Mouse (Mus musculus): ENCODE measurements at regions not wholly inside any gene's neighbourhood (a gene's known extent, or its start where the extent isn't known, plus 50 kb on each side); places are given as distances from the start of the nearest gene placed in this dataset.

DNA sequence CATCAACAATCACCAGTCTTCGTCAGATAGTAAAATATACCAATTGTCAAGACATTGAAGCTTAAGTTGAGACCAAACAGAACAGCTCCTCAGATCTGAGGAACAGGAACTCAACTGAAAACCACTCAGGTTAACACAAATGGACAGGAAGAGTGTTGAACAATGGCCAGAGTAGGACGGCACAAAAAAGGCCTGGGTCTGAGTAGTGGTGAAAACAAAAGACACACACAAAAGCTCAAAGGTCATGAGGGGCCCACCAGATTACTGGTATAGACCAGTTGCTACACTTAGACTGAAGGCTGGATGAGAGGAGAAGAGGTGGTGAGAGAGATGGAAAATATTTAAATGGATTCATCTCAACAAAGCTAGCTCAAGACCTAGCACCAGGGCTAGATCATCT, 302.8 kb downstream of the Gm11361 start:
- Histone ChIP-seq H3K27ac (ENCODE audit: low read depth) (no peak overlapping the region), H3K9me3 (ENCODE audit: low read length) (no peaks in the 10 kb centered on the region), H3K9ac (replicated peaks) (no peak overlapping the region), H3K4me1 (ENCODE audit: insufficient read depth) (no peaks in the 10 kb centered on the region), H3K36me3 (replicated peaks; ENCODE audit: insufficient read depth, low read length) (no peaks in the 10 kb centered on the region), H3K27me3 (ENCODE audit: insufficient read depth, low read length) (no peaks in the 10 kb centered on the region), H3K4me2 (ENCODE audit: low read depth, low read length) (no peak overlapping the region), H3K4me3 (ENCODE audit: low read depth, low read length) (no peak overlapping the region)
- TF ChIP-seq EP300 (IDR thresholded peaks at IDR 0.05; ENCODE audit: low read depth), result no peak
- no peak for TF ChIP-seq CTCF (IDR thresholded peaks at IDR 0.05; ENCODE audit: low read depth)
- DNase-seq (no peak), ATAC-seq (no peak)
- WGBS (ENCODE audit: insufficient replicate concordance), result 69% methylated on average over 2 of the region's 2 CpGs

DNA sequence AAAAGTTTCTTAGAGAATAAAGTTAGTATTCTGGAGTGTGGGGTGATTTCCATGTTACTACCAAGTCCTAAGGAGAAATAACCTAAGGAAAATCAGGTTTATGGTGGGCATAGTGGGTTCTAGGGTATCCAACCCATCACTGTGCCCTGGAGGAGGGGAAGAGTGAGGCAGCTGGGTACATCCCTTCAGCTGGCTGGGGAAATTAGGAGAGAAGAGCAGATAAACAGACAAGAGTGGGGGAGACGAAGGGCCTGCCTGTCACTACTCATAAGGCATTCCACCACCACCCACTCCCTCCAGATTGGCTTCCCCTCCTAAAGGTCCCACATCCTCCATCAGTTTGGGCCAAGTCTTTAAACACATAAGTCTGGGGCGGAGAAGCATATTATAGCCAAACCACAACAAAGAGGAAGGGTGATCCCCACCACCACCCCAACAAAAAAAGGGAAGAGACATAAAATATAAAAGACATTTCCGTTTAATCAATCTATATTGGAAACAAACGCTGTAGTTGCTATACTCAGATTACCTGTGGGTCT, 299.8 kb downstream of the Gm11361 start:
- Histone ChIP-seq H3K4me2 (ENCODE audit: low read depth, low read length) (no peak overlapping the region), H3K9me3 (ENCODE audit: low read length) (no peaks in the 10 kb centered on the region), H3K27ac (ENCODE audit: low read depth) (no peak overlapping the region), H3K4me1 (ENCODE audit: insufficient read depth) (no peaks in the 10 kb centered on the region; the same call in 1 of the 2 replicates), H3K4me3 (ENCODE audit: low read depth, low read length) (no peak overlapping the region), H3K9ac (replicated peaks) (no peak overlapping the region), H3K36me3 (replicated peaks; ENCODE audit: insufficient read depth, low read length) (no peaks in the 10 kb centered on the region), H3K27me3 (ENCODE audit: insufficient read depth, low read length) (no peaks in the 10 kb centered on the region)
- TF ChIP-seq CTCF (IDR thresholded peaks at IDR 0.05; ENCODE audit: low read depth), result no peak
- no peak for TF ChIP-seq EP300 (IDR thresholded peaks at IDR 0.05; ENCODE audit: low read depth)
- ATAC-seq (no peak), DNase-seq (no peak)
- WGBS (ENCODE audit: insufficient replicate concordance), result 37% methylated on average over 4 of the region's 4 CpGs

DNA sequence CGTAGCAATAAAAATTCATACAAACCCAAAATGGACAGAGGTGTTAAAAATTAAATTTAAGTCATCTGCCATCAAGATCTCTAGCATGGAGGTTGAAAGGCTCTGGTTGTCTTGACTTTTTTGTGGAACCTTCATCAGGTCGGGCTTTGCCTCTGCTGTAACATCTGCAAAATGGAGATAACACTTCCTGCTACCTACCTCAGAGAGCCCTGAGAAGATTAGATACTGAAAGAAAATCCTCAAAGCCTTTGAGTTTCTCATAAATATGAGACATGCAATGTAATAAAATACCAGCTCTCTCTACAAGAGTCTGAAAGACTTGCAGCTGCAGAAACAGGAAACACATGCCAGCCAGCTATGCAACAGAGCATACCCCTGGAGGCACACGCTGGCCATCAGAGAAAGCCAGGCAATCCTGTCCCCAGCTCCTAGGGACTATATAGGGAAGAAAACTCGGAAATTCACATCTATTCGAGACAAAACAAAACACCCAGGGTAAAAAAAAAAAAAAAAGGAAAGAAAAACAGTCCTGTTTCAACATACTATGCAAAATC, 299.1 kb downstream of the Gm11361 start:
- Histone ChIP-seq H3K4me3 (ENCODE audit: low read depth, low read length) (no peak overlapping the region), H3K27me3 (ENCODE audit: insufficient read depth, low read length) (no peaks in the 10 kb centered on the region), H3K9ac (replicated peaks) (no peak overlapping the region), H3K27ac (ENCODE audit: low read depth) (no peak overlapping the region), H3K36me3 (replicated peaks; ENCODE audit: insufficient read depth, low read length) (no peaks in the 10 kb centered on the region), H3K9me3 (ENCODE audit: low read length) (no peaks in the 10 kb centered on the region), H3K4me1 (ENCODE audit: insufficient read depth) (no peaks in the 10 kb centered on the region; the same call in 1 of the 2 replicates), H3K4me2 (ENCODE audit: low read depth, low read length) (no peak overlapping the region)
- peak; percentile 72 for TF ChIP-seq EP300 (IDR thresholded peaks at IDR 0.05; ENCODE audit: low read depth)
- TF ChIP-seq CTCF (IDR thresholded peaks at IDR 0.05; ENCODE audit: low read depth), result no peak
- DNase-seq, result no peak
- WGBS (ENCODE audit: insufficient replicate concordance), result 35% methylated on average over 5 of the region's 5 CpGs
- peak; percentile 21; the same call in 1 of the 2 replicates for ATAC-seq

DNA sequence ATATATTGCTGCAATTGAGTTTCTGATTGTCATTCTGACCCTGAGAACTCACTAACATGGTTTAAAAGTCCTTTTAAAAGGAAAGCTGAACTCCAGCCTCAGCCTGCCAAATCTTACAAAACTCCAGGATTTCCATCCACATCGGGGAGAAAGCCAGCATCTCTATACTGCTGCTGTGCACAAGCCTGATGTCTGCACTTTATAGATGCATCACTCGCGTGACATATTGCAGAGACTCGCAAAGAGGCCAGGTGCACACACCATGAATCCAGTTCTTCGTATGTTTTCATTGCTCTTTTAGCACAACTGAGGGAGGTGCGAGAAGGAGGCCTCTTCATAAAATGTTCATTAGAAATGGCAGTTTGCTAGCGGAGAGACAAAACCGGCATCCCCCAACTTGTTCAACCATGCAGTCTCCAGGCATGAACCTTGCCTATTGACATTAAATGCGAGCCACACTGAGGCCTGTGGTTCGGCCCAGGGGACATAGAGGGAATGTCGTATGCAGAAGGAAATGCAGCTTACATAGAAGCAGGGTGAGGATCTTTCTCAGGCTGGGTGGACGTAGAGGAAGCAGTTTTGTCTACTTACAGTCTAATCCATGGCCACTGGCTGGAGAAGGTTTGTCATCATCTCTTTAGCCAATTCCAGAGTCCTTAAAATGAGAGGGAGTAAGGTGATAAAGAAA, 297.0 kb downstream of the Gm11361 start:
- no peak for DNase-seq
- ATAC-seq, result no peak
- Histone ChIP-seq H3K36me3 (replicated peaks; ENCODE audit: insufficient read depth, low read length) (no peaks in the 10 kb centered on the region), H3K27me3 (ENCODE audit: insufficient read depth, low read length) (no peaks in the 10 kb centered on the region), H3K9ac (replicated peaks) (no peak overlapping the region), H3K4me2 (ENCODE audit: low read depth, low read length) (no peak overlapping the region), H3K4me1 (ENCODE audit: insufficient read depth) (no peaks in the 10 kb centered on the region; the same call in 1 of the 2 replicates), H3K27ac (ENCODE audit: low read depth) (no peak overlapping the region), H3K4me3 (ENCODE audit: low read depth, low read length) (no peak overlapping the region), H3K9me3 (ENCODE audit: low read length) (no peaks in the 10 kb centered on the region)
- no peak for TF ChIP-seq CTCF (IDR thresholded peaks at IDR 0.05; ENCODE audit: low read depth)
- no peak for TF ChIP-seq EP300 (IDR thresholded peaks at IDR 0.05; ENCODE audit: low read depth)
- WGBS (ENCODE audit: insufficient replicate concordance), result 87% methylated on average over 12 of the region's 12 CpGs

DNA sequence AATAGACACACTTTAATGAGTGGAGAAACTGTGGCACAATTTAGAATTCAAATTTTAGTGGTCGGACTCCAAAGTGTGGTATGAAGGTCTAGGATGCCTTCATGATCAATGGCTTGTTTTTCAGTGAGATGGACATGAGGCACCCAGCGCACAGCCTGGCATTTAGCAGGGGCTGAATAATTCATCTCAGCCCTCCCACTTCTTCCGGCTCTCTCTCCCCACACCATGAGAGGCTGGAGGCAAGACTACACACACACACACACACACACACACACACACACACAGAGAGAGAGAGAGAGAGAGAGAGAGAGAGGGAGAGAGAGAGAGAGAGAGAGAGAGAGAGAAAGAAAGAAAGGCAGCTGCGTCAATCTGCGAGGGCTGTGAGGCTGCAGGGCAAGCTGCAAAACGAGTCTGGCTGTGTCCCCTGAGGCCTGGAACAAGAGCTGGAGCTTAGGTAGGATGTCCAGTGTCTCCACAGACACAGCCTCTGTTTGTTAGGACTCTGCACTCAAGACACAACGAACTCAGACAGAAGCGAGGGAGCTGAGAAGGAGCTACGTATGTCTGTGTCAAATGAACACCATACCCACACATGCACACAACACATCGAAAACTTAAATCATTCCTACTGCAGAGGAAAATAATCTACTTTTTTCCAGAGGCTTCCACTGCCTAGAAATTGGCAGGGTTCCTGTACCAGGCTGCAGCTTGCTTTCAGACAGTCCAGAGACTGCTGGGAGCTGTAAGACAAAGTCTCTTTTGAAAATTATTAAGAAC, 295.8 kb downstream of the Gm11361 start:
- ATAC-seq, result no peak
- Histone ChIP-seq H3K4me3 (ENCODE audit: low read depth, low read length) (no peak overlapping the region), H3K9me3 (ENCODE audit: low read length) (no peaks in the 10 kb centered on the region), H3K4me2 (ENCODE audit: low read depth, low read length) (no peak overlapping the region), H3K9ac (replicated peaks) (no peak overlapping the region), H3K27ac (ENCODE audit: low read depth) (no peak overlapping the region), H3K36me3 (replicated peaks; ENCODE audit: insufficient read depth, low read length) (no peaks in the 10 kb centered on the region), H3K27me3 (ENCODE audit: insufficient read depth, low read length) (no peaks in the 10 kb centered on the region), H3K4me1 (ENCODE audit: insufficient read depth) (no peaks in the 10 kb centered on the region; the same call in 1 of the 2 replicates)
- TF ChIP-seq CTCF (IDR thresholded peaks at IDR 0.05; ENCODE audit: low read depth) (no peak), EP300 (IDR thresholded peaks at IDR 0.05; ENCODE audit: low read depth) (no peak)
- WGBS (ENCODE audit: insufficient replicate concordance), result 78% methylated on average over 10 of the region's 10 CpGs
- no peak for DNase-seq

DNA sequence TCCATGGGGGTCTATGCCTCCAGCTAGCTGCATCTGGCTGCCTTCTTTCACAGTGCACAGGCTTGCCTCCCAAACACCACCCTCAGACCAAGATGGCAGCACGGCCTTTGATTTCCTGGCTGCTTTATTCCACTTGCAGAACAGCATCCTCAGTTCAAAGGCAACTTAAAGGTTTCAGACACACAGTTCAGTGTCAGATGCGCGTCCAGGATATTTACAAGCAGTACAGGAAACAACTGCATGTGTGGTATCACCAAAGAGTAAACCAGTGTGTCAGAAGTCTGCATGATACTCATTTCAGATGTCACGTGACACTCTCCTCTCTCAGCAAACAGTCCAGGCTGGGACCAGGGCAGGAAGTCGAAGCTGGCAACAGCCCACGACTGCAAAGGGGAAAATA, 294.2 kb downstream of the Gm11361 start:
- TF ChIP-seq EP300 (IDR thresholded peaks at IDR 0.05; ENCODE audit: low read depth), result no peak
- TF ChIP-seq CTCF (IDR thresholded peaks at IDR 0.05; ENCODE audit: low read depth), result no peak
- H3K4me1 ChIP-seq (ENCODE audit: insufficient read depth), result no peaks in the 10 kb centered on the region; the same call in 1 of the 2 replicates
- no peak overlapping the region for H3K27ac ChIP-seq (ENCODE audit: low read depth)
- H3K27me3 ChIP-seq (ENCODE audit: insufficient read depth, low read length), result no peaks in the 10 kb centered on the region
- H3K9ac ChIP-seq (replicated peaks), result no peak overlapping the region
- ATAC-seq (no peak), DNase-seq (no peak)
- H3K9me3 ChIP-seq (ENCODE audit: low read length), result no peaks in the 10 kb centered on the region
- H3K4me3 ChIP-seq (ENCODE audit: low read depth, low read length), result no peak overlapping the region
- WGBS (ENCODE audit: insufficient replicate concordance), result 53% methylated on average over 6 of the region's 6 CpGs
- H3K36me3 ChIP-seq (replicated peaks; ENCODE audit: insufficient read depth, low read length), result no peaks in the 10 kb centered on the region
- H3K4me2 ChIP-seq (ENCODE audit: low read depth, low read length), result no peak overlapping the region
